Mouse (Mus musculus) cortical plate, adult 2 months (tissue): ENCODE results near the gene Myo1a. TPM values are rescaled to one million over a fixed set of nuclear protein-coding genes. Genes with fewer than 3 reads are reported as not detected.

Experiments
- H3K27ac ChIP-seq: fragments of 200-500 bp; 2 replicates; pipeline ENCODE4 v1.5.1; 2012; ENCODE audit warnings: low read length, control low read depth, inconsistent platforms; ENCODE audit not compliant: insufficient read depth
- H3K4me1 ChIP-seq: fragments of 200-500 bp; 2 replicates; pipeline ENCODE4 v1.6.1; 2011; ENCODE audit warnings: low read length; ENCODE audit not compliant: control insufficient read depth, insufficient read depth
- H3K4me3 ChIP-seq: fragments of 200-500 bp; 2 replicates; pipeline ENCODE4 v1.5.1; 2011; ENCODE audit warnings: mild to moderate bottlenecking, low read length, control low read depth; ENCODE audit not compliant: insufficient read depth
- CTCF ChIP-seq: fragments of 200-500 bp; IDR thresholded peaks from 2 replicates; pipeline ENCODE4 v1.5.1; 2011; ENCODE audit warnings: mild to moderate bottlenecking, control low read depth, low read length; ENCODE audit not compliant: insufficient read depth; ENCODE audit errors: extremely low read depth
- POLR2A ChIP-seq: fragments of 200-500 bp; IDR thresholded peaks from 2 replicates; pipeline ENCODE4 v1.6.1; 2011; ENCODE audit warnings: mild to moderate bottlenecking, low read length, control low read depth; ENCODE audit not compliant: insufficient read depth; ENCODE audit errors: extremely low read depth
- polyA plus RNA-seq: library from polyadenylated mRNA; depleted of rRNA; stranded (reverse); fragments of >200 nt; gene quantifications from 2 replicates; pipeline ENCODE4 v1.2.3, GENCODE M21; 2012

Gene Myo1a
- polyA plus RNA-seq, 1 experiment: 1.7 TPM

GRCm38 (mm10) chr10:127737552-127737951 is 32.6 kb downstream of the Myo1a start:
- Histone ChIP-seq H3K4me3 (no peak overlapping the region), H3K4me1 (no peaks in the 10 kb centered on the region), H3K27ac (no peak overlapping the region)
- no peak for TF ChIP-seq CTCF
- no peak for TF ChIP-seq POLR2A

GRCm38 (mm10) chr10:127738151-127738882 is 33.3 kb downstream of the Myo1a start:
- Histone ChIP-seq H3K27ac (no peak overlapping the region), H3K4me1 (no peaks in the 10 kb centered on the region), H3K4me3 (no peak overlapping the region; the same call in 1 of the 2 replicates)
- peak; percentile 44; the same call in 1 of the 2 replicates for TF ChIP-seq CTCF
- no peak for TF ChIP-seq POLR2A

GRCm38 (mm10) chr10:127739083-127739660 is 34.2 kb downstream of the Myo1a start, which contains the start of gene Zbtb39:
Gene Zbtb39 (plus strand): TSS chr10:127739538.
- TF ChIP-seq POLR2A (no peak), CTCF (0 out of 2 replicates have a peak, but pooled peaks have one; percentile 18)
- Histone ChIP-seq H3K27ac (no peak within 1 kb of the TSS), H3K4me3 (peak within 1 kb of the TSS; percentile 74), H3K4me1 (no peaks in the 10 kb centered on the region)

- H3K4me3 ChIP-seq: peak overlapping the region; percentile 74
- no peaks in the 10 kb centered on the region for H3K4me1 ChIP-seq
- no peak overlapping the region for H3K27ac ChIP-seq
- TF ChIP-seq CTCF (no peak), POLR2A (no peak)
Measured at GRCm38 (mm10) chr10:127739661-127740161, 34.7 kb downstream of the Myo1a start.

GRCm38 (mm10) chr10:127744661-127745060 is 39.7 kb downstream of the Myo1a start:
- H3K4me1 ChIP-seq: no peaks in the 10 kb centered on the region
- TF ChIP-seq CTCF (peak; percentile 37), POLR2A (no peak)
- H3K27ac ChIP-seq: no peak overlapping the region
- H3K4me3 ChIP-seq: no peak overlapping the region

- TF ChIP-seq CTCF: no peak
- no peak for TF ChIP-seq POLR2A
- Histone ChIP-seq H3K27ac (no peak overlapping the region), H3K4me3 (no peak overlapping the region), H3K4me1 (peaks cover 2% of the 10 kb centered on the region; the same call in 1 of the 2 replicates)
Measured at GRCm38 (mm10) chr10:127745886-127746285, 40.9 kb downstream of the Myo1a start.

GRCm38 (mm10) chr10:127747254-127747653 is 42.3 kb downstream of the Myo1a start:
- no peak for TF ChIP-seq POLR2A
- TF ChIP-seq CTCF: no peak
- Histone ChIP-seq H3K4me3 (no peak overlapping the region), H3K4me1 (peaks cover 2% of the 10 kb centered on the region; the same call in 1 of the 2 replicates), H3K27ac (no peak overlapping the region)

GRCm38 (mm10) chr10:127748847-127749612 is 44.1 kb downstream of the Myo1a start:
- Histone ChIP-seq H3K4me3 (no peak overlapping the region; the same call in 1 of the 2 replicates), H3K27ac (no peak overlapping the region), H3K4me1 (peaks cover 2% of the 10 kb centered on the region; the same call in 1 of the 2 replicates)
- no peak for TF ChIP-seq CTCF
- no peak for TF ChIP-seq POLR2A

GRCm38 (mm10) chr10:127750136-127750777 is 45.3 kb downstream of the Myo1a start:
- peaks cover 2% of the 10 kb centered on the region; the same call in 1 of the 2 replicates for H3K4me1 ChIP-seq
- no peak for TF ChIP-seq CTCF
- TF ChIP-seq POLR2A: no peak
- H3K27ac ChIP-seq: no peak overlapping the region
- peak overlapping the region; percentile 16 for H3K4me3 ChIP-seq
